Mouse (Mus musculus) kidney, adult 2 months (tissue): ENCODE results near the gene Cnn1.

Experiments used
- CTCF ChIP-seq: fragments of 200-500 bp; conservative IDR thresholded peaks from 2 replicates; pipeline ENCODE4 v1.5.1; 2011; ENCODE audit warnings: low read depth, mild to moderate bottlenecking, control low read depth, low read length, moderate library complexity, mixed read lengths; ENCODE audit not compliant: insufficient read depth, insufficient read length
- POLR2A ChIP-seq: fragments of 200-500 bp; IDR thresholded peaks from one replicate; pipeline ENCODE4 v1.6.1; 2011; ENCODE audit warnings: low read depth, low read length, control low read depth

DNA sequence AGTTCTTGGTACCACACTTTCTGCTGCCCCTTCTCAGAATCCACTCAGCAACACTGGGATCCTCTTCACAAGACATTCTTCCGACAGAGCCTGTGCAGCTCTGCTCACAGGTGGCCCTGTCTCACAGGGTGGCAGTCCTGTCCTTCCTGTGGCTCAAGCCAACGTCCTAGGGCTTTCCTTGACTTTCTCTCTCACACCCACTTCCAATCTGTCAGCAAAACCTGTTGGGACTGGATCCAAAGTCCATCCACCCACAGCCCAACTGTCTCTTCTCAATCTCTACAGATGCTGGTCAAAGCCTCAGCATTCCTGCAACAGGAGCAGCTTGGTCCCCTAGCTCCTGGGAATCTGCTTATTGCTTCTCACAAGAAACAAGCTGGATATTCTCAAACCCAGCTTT is 37.7 kb upstream of the Cnn1 start:
- no peak for TF ChIP-seq CTCF
- TF ChIP-seq POLR2A, result no peak
